Mouse (Mus musculus): ENCODE measurements around the gene Gm13889. TPM values are rescaled to one million over a fixed set of nuclear protein-coding genes. Genes with fewer than 3 reads are reported as not detected.
A peak's percentile ranks its signal among the peaks of the same experiment; 100 is the strongest.

The Gm13889 gene
- total RNA-seq (2014; fragmentation: Nextera tagmentation): not detected in 2 replicates
- not detected in 2 replicates for total RNA-seq (2017)

- peak; percentile 64 for ATAC-seq (replicated peaks; ENCODE audit: poor library complexity, severe bottlenecking)
These were observed at the start of gene Gm13889 for GRCm38 (mm10) chr2:93956908-93957784. TSS of gene Gm13889 (minus strand) at chr2:93957201.

GRCm38 (mm10) chr2:94002331-94002730 lies 45.3 kb upstream of the Gm13889 start:
- peak; percentile 84 for ATAC-seq (replicated peaks; ENCODE audit: poor library complexity, severe bottlenecking)

- ATAC-seq (replicated peaks; ENCODE audit: poor library complexity, severe bottlenecking): no peak
These were observed 44.9 kb upstream of the Gm13889 start for GRCm38 (mm10) chr2:94001918-94002317.

DNA sequence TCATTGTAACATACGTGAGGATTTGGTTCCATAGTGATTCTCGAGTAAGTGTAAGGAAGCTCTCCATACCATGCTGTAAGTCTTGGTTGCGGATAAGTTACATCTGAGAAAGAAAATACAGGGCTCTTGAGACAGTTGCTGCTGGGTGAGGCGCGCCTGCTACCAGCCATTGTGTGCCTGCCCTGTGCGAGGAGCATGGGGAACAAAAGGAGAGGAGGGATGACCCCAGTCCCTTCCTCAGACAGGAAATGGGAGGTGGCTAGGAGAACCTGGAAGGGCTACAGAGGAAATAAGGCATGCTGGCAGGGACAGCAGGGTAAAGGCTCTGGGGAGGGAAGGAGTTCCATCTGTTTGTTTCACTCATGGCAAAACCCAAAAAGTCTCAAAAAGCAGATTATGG lies 44.4 kb upstream of the Gm13889 start:
- ATAC-seq (replicated peaks; ENCODE audit: poor library complexity, severe bottlenecking): no peak

GRCm38 (mm10) chr2:93996254-93996653 lies 39.3 kb upstream of the Gm13889 start, which contains the start of gene Gm27027:
TSS of gene Gm27027 (minus strand) at chr2:93996354.
- no peak for ATAC-seq (replicated peaks; ENCODE audit: poor library complexity, severe bottlenecking)

GRCm38 (mm10) chr2:93992810-93993209 lies 35.8 kb upstream of the Gm13889 start:
- ATAC-seq (replicated peaks; ENCODE audit: poor library complexity, severe bottlenecking): no peak

DNA sequence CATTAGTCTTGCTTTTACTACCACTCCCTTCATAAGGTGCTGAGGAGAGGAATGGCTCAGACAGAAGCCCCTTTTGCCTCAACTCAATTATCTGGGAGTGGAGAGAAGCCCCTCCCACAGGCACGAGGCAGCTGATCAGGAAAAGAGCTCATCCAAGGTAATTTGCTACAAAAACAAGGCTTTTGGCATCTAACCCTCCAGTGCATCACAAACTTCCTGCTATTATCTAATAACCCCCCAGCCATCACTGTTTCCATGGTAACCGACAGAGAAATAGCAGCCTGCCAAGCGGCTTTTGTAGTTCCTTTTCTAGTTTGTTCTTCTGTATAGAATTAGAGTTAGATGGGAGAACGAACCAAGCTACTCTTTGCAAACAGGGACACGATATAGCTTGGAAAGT lies 35.3 kb upstream of the Gm13889 start:
- no peak for ATAC-seq (replicated peaks; ENCODE audit: poor library complexity, severe bottlenecking)

- no peak for ATAC-seq (replicated peaks; ENCODE audit: poor library complexity, severe bottlenecking)
These were observed 34.3 kb upstream of the Gm13889 start for GRCm38 (mm10) chr2:93991336-93991735.

GRCm38 (mm10) chr2:93988440-93988839 lies 31.4 kb upstream of the Gm13889 start:
- ATAC-seq (replicated peaks; ENCODE audit: poor library complexity, severe bottlenecking): peak; percentile 77

GRCm38 (mm10) chr2:93982457-93983235 lies 25.6 kb upstream of the Gm13889 start:
- no peak for ATAC-seq (replicated peaks; ENCODE audit: poor library complexity, severe bottlenecking)

DNA sequence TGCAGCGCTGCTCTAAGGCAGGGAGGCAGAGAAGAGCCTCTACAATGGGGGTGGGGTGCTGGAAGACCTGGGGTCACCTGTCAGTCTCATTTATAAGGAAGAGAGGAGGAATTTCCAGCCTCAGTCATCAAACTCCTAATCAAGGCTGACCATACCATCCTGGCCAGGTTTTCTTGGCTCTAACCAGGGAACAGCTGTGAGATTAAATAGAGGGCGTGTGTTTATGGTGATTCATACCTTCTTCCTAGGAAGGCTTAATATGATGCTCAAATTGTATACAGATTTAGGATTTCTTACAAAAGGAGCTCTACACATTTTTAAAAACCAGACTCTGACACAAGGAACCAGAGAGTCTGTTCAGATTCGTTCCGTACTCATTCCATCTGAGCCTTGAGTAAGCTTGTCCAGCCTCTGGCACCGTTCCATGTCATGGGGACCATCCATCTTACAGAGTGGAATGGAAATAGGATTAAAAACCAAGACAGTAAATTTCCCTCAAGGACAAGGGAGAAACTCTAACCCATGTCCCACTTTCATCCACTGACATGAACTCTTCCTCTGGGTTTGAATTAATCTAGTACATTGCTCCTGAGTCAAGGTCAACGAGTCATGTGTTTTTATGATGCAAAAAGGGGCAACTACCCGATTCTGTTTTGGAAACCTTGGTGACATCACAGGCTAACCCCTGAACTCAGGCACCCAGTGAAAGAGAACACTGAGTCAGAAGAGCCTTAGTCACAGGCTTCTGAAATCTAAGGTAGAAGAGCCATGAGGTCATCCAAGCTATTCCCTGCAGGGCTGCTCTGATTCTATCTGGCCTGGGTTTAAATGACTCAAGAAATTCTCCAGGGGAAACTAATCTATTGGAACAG lies 22.5 kb upstream of the Gm13889 start:
- no peak for ATAC-seq (replicated peaks; ENCODE audit: poor library complexity, severe bottlenecking)

- ATAC-seq (replicated peaks; ENCODE audit: poor library complexity, severe bottlenecking): peak; percentile 94
These were observed 19.6 kb upstream of the Gm13889 start for GRCm38 (mm10) chr2:93976436-93977252.

- ATAC-seq (replicated peaks; ENCODE audit: poor library complexity, severe bottlenecking): no peak
These were observed 18.8 kb upstream of the Gm13889 start for GRCm38 (mm10) chr2:93975526-93976435.

DNA sequence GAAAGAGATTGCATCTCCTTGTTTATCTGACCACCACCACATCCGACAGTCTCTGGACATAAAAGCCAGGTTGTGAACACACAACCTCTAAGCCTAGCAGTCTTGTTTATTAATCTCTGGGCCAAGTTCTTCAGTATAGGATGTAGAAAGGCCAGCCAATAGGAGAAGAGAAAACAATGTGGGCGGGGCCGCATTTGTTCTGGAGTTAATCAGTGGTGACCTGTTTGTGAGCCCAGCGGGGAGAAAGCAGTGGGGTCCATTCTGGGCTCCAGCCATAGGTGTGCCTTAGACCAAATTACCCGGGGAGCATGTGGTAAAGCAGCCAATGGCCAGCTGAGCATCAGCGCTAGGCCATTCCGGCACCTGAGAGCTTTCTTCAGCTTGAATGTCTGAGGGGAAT lies 18.0 kb upstream of the Gm13889 start:
- ATAC-seq (replicated peaks; ENCODE audit: poor library complexity, severe bottlenecking): no peak

GRCm38 (mm10) chr2:93971647-93972046 lies 14.6 kb upstream of the Gm13889 start:
- ATAC-seq (replicated peaks; ENCODE audit: poor library complexity, severe bottlenecking): no peak

- ATAC-seq (replicated peaks; ENCODE audit: poor library complexity, severe bottlenecking): no peak
These were observed 7.6 kb upstream of the Gm13889 start for GRCm38 (mm10) chr2:93964494-93965160.

GRCm38 (mm10) chr2:93963802-93964201 lies 6.8 kb upstream of the Gm13889 start:
- no peak for ATAC-seq (replicated peaks; ENCODE audit: poor library complexity, severe bottlenecking)

- no peak for ATAC-seq (replicated peaks; ENCODE audit: poor library complexity, severe bottlenecking)
These were observed 4.7 kb upstream of the Gm13889 start for GRCm38 (mm10) chr2:93961716-93962115.

Data from granulocyte monocyte progenitor cell, adult 5-6 weeks (primary cell).